9 mouse cellular contexts compared by ENCODE assay signal in the genomic region with DNA sequence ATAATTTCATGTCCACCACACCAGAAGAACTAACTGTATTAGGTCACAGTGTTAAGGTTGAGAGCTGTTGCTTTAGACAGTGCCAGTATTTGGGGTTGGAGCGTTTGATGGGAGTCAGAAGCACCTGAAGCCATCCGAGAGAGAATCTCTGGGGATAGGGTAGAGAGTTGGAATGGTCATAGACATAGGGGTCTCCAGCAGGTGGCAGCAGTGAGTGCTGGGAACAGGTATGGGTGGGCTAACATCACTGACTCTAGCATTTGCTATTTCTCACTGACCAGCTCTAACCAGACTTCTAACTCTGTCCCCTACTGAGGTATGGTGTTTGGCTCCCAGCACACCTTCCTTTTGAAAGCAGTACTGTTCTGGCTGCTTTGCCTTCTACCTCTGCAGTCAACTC.
DNase-seq lines count a peak whose midpoint lies in the region; ATAC-seq and TF ChIP-seq lines count a peak whose summit lies in the region.
"Had no signal": no experiment of that assay in that cellular context is flagged by ENCODE, and none has a peak within 500 bp of the region (broad histone marks: within the 10 kb centered on the region; RNA-seq: fewer than 3 reads in every experiment).

No protein-coding gene starts in this region.

- H3K27me3 ChIP-seq in forebrain, embryonic 14.5 days (replicated peaks; ENCODE audit: control insufficient read depth, insufficient read depth, low read length) = no peaks in the 10 kb centered on the region
- no peaks in the 10 kb centered on the region for H3K27me3 ChIP-seq in forebrain, embryonic 16.5 days (replicated peaks; ENCODE audit: control insufficient read depth, insufficient read depth, low read length)
- H3K27me3 ChIP-seq in midbrain, postnatal 0 days (ENCODE audit: insufficient read depth, low read length) = 0 out of 2 replicates have a peak, but pooled peaks cover 3% of the 10 kb centered on the region
- H3K27me3 ChIP-seq: megakaryocyte, embryonic 14.5 days had no signal

- peak; percentile 60 for TF ChIP-seq CTCF in midbrain, postnatal 0 days (IDR thresholded peaks at IDR 0.05)

- H3K27ac ChIP-seq in forebrain, embryonic 14.5 days (ENCODE audit: low read depth, low read length) = no peak overlapping the region
- no peak overlapping the region for H3K27ac ChIP-seq in forebrain, embryonic 16.5 days (ENCODE audit: low read length)
- H3K27ac ChIP-seq in midbrain, postnatal 0 days (ENCODE audit: low read depth, low read length) = no peak overlapping the region

- no peak overlapping the region for H3K9ac ChIP-seq in forebrain, embryonic 14.5 days (ENCODE audit: low read length)
- no peak overlapping the region for H3K9ac ChIP-seq in forebrain, embryonic 16.5 days (replicated peaks; ENCODE audit: low read depth, low read length)
- no peak overlapping the region for H3K9ac ChIP-seq in midbrain, postnatal 0 days (replicated peaks; ENCODE audit: low read length, poor library complexity, severe bottlenecking)

- H3K4me2 ChIP-seq in forebrain, embryonic 14.5 days (ENCODE audit: low read length) = no peak overlapping the region
- no peak overlapping the region for H3K4me2 ChIP-seq in forebrain, embryonic 16.5 days (ENCODE audit: low read length)
- H3K4me2 ChIP-seq in midbrain, postnatal 0 days (ENCODE audit: low read depth, low read length, poor library complexity, severe bottlenecking) = no peak overlapping the region

- H3K4me3 ChIP-seq in forebrain, embryonic 14.5 days (ENCODE audit: low read depth, low read length) = no peak overlapping the region
- no peak overlapping the region for H3K4me3 ChIP-seq in forebrain, embryonic 16.5 days (replicated peaks; ENCODE audit: low read length)
- no peak overlapping the region for H3K4me3 ChIP-seq in midbrain, postnatal 0 days (ENCODE audit: low read depth, low read length)
- H3K4me3 ChIP-seq: megakaryocyte, embryonic 14.5 days had no signal

- whole genome bisulfite sequencing in forebrain, embryonic 14.5 days = 56% methylated on average over 2 of the region's 2 CpGs
- WGBS in forebrain, embryonic 16.5 days = 54% methylated on average over 2 of the region's 2 CpGs
- 64% methylated on average over 2 of the region's 2 CpGs for WGBS in midbrain, postnatal 0 days

- H3K9me3 ChIP-seq in forebrain, embryonic 14.5 days (replicated peaks; ENCODE audit: control insufficient read depth, low read length) = no peaks in the 10 kb centered on the region
- no peaks in the 10 kb centered on the region for H3K9me3 ChIP-seq in forebrain, embryonic 16.5 days (ENCODE audit: control insufficient read depth, low read length)
- no peaks in the 10 kb centered on the region for H3K9me3 ChIP-seq in midbrain, postnatal 0 days (ENCODE audit: low read length)

- peak; percentile 34 for DNase-seq in forebrain, embryonic 14.5 days (ENCODE audit: low spot score)
- peak; percentile 25 for DNase-seq in ovary, postnatal 36 days (ENCODE audit: low spot score)
- DNase-seq in ovary, postnatal 10 days (ENCODE audit: low spot score) = no peak
- DNase-seq in embryo, embryonic 11 days = peak; percentile 66
- DNase-seq in midbrain, postnatal 0 days (ENCODE audit: low spot score) = no peak
- DNase-seq in ovary, adult 18-20 months (ENCODE audit: low spot score) = no peak
- no peak for DNase-seq in layer of hippocampus, postnatal 36 days

- H3K4me1 ChIP-seq in forebrain, embryonic 14.5 days (ENCODE audit: control insufficient read depth, insufficient read depth, low read length) = peaks cover 4% of the 10 kb centered on the region; the same call in 1 of the 2 replicates
- peaks cover 6% of the 10 kb centered on the region; the same call in 1 of the 2 replicates for H3K4me1 ChIP-seq in forebrain, embryonic 16.5 days (replicated peaks; ENCODE audit: control insufficient read depth, insufficient read depth, low read length)
- H3K4me1 ChIP-seq in midbrain, postnatal 0 days (ENCODE audit: insufficient read depth, low read length) = no peaks in the 10 kb centered on the region

- no peaks in the 10 kb centered on the region for H3K36me3 ChIP-seq in forebrain, embryonic 14.5 days (ENCODE audit: control insufficient read depth, insufficient read depth, low read length)
- H3K36me3 ChIP-seq in forebrain, embryonic 16.5 days (ENCODE audit: control insufficient read depth, insufficient read depth) = no peaks in the 10 kb centered on the region
- H3K36me3 ChIP-seq in midbrain, postnatal 0 days (ENCODE audit: insufficient read depth, low read length) = no peaks in the 10 kb centered on the region

- ATAC-seq in forebrain, embryonic 14.5 days = no peak
- ATAC-seq in forebrain, embryonic 16.5 days = no peak
- ATAC-seq in midbrain, postnatal 0 days (ENCODE audit: low FRiP score) = no peak

Comparison
In these comparisons a context has a peak if more than half of its experiments do, and no peak if none do; other contexts are left out.
1. DNase-seq: peak in forebrain, embryonic 14.5 days (single experiment), ovary, postnatal 36 days (single experiment) and embryo, embryonic 11 days (single experiment); none in ovary, postnatal 10 days (single experiment), midbrain, postnatal 0 days (single experiment), ovary, adult 18-20 months (single experiment) and layer of hippocampus, postnatal 36 days (0 of 2).